Mouse (Mus musculus): ENCODE measurements around the gene Itpr2.
A peak's percentile ranks its signal among the peaks of the same experiment; 100 is the strongest.

The Itpr2 gene

GRCm38 (mm10) chr6:146207204-146207959 is 294.6 kb downstream of the Itpr2 start:
- peak; percentile 39 for DNase-seq

- DNase-seq: no peak
Measured at GRCm38 (mm10) chr6:146205136-146205535, 296.9 kb downstream of the Itpr2 start.

- no peak for DNase-seq
Measured at GRCm38 (mm10) chr6:146204470-146204869, 297.6 kb downstream of the Itpr2 start.

- no peak for DNase-seq
Measured at GRCm38 (mm10) chr6:146197868-146198379, 304.1 kb downstream of the Itpr2 start.

GRCm38 (mm10) chr6:146196701-146197100 is 305.3 kb downstream of the Itpr2 start:
- no peak for DNase-seq

- DNase-seq: no peak
Measured at GRCm38 (mm10) chr6:146195854-146196457, 306.1 kb downstream of the Itpr2 start.

- no peak for DNase-seq
Measured at GRCm38 (mm10) chr6:146191931-146192330, 310.1 kb downstream of the Itpr2 start.

GRCm38 (mm10) chr6:146190006-146190405 is 312.0 kb downstream of the Itpr2 start:
- no peak for DNase-seq

- no peak for DNase-seq
Measured at GRCm38 (mm10) chr6:146185532-146185931, 316.5 kb downstream of the Itpr2 start.

- DNase-seq: no peak
Measured at GRCm38 (mm10) chr6:146184771-146185170, 317.3 kb downstream of the Itpr2 start.

- no peak for DNase-seq
Measured at GRCm38 (mm10) chr6:146174644-146175250, 327.3 kb downstream of the Itpr2 start.

GRCm38 (mm10) chr6:146170603-146171051 is 331.4 kb downstream of the Itpr2 start:
- DNase-seq: peak; percentile 84

- DNase-seq: no peak
Measured at GRCm38 (mm10) chr6:146167207-146167606, 334.8 kb downstream of the Itpr2 start.

GRCm38 (mm10) chr6:146159641-146160040 is 342.4 kb downstream of the Itpr2 start:
- DNase-seq: peak; percentile 39

GRCm38 (mm10) chr6:146158717-146159116 is 343.3 kb downstream of the Itpr2 start:
- no peak for DNase-seq

GRCm38 (mm10) chr6:146157983-146158535 is 344.0 kb downstream of the Itpr2 start:
- peak; percentile 38 for DNase-seq

- DNase-seq: peak; percentile 64
Measured at GRCm38 (mm10) chr6:146157099-146157498, 344.9 kb downstream of the Itpr2 start.

- peak; percentile 80 for DNase-seq
Measured at GRCm38 (mm10) chr6:146156536-146156935, 345.5 kb downstream of the Itpr2 start.

- peak; percentile 60 for DNase-seq
Measured at GRCm38 (mm10) chr6:146155156-146155734, 346.8 kb downstream of the Itpr2 start.

- no peak for DNase-seq
Measured at GRCm38 (mm10) chr6:146152843-146153242, 349.2 kb downstream of the Itpr2 start.

- DNase-seq: no peak
Measured at GRCm38 (mm10) chr6:146140966-146141585, 360.9 kb downstream of the Itpr2 start.

GRCm38 (mm10) chr6:146140171-146140570 is 361.9 kb downstream of the Itpr2 start:
- no peak for DNase-seq
